29 mouse cellular contexts compared by ENCODE assay signal in the genomic region with DNA sequence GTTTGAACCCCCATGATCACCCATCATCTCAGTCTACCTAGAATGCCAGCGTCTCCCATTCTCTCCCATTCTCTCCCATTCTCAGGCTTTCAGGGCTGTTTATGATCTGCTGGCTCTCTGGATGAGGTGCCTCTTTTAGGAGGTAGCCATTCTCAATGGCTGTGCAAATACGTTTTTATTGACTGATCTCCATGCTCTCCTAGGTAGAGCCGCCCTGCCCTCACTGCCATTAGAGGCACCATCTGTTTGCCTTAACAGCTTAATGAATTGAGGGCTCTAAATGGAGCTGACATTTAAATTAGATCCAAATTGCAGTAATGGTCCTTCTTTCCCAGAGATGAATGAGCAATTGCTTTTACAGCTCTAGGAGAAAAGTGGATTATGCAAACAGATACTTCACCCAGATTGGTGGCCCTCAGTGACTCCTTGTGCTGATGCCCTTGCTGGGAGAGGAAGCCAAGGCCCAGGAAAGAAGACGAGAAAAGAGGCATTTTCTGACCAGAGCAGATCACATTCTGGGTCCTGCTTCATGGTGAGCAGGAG. TPM values are rescaled to one million over a fixed set of nuclear protein-coding genes. Genes with fewer than 3 reads are reported as not detected.
DNase-seq lines count a peak whose midpoint lies in the region; ATAC-seq and TF ChIP-seq lines count a peak whose summit lies in the region.
"Had no signal": no experiment of that assay in that cellular context is flagged by ENCODE, and none has a peak within 500 bp of the region (broad histone marks: within the 10 kb centered on the region; RNA-seq: fewer than 3 reads in every experiment).

No protein-coding gene starts in this region.

- no peaks in the 10 kb centered on the region for H3K27me3 ChIP-seq in forebrain, embryonic 13.5 days
- no peaks in the 10 kb centered on the region for H3K27me3 ChIP-seq in forebrain, postnatal 0 days (ENCODE audit: insufficient read depth, low read length)
- H3K27me3 ChIP-seq in midbrain, embryonic 13.5 days: no peaks in the 10 kb centered on the region
- H3K27me3 ChIP-seq in midbrain, embryonic 16.5 days (ENCODE audit: control insufficient read depth, insufficient read depth, low read depth, low read length): no peaks in the 10 kb centered on the region
- no peaks in the 10 kb centered on the region for H3K27me3 ChIP-seq in forebrain, embryonic 14.5 days (replicated peaks; ENCODE audit: control insufficient read depth, insufficient read depth, low read length)
- H3K27me3 ChIP-seq: hindbrain, embryonic 15.5 days had no signal

- H3K9me3 ChIP-seq in forebrain, embryonic 13.5 days (replicated peaks): no peaks in the 10 kb centered on the region
- H3K9me3 ChIP-seq in forebrain, postnatal 0 days (ENCODE audit: low read length): no peaks in the 10 kb centered on the region
- no peaks in the 10 kb centered on the region for H3K9me3 ChIP-seq in midbrain, embryonic 13.5 days
- H3K9me3 ChIP-seq in midbrain, embryonic 16.5 days (replicated peaks; ENCODE audit: control insufficient read depth, low read length, poor library complexity, severe bottlenecking): no peaks in the 10 kb centered on the region
- H3K9me3 ChIP-seq in forebrain, embryonic 14.5 days (replicated peaks; ENCODE audit: control insufficient read depth, low read length): no peaks in the 10 kb centered on the region
- H3K9me3 ChIP-seq: heart, embryonic 10.5 days; hindbrain, embryonic 15.5 days; limb, embryonic 10.5 days; neural tube, embryonic 12.5 days had no signal

- ATAC-seq in forebrain, embryonic 13.5 days: no peak
- no peak for ATAC-seq in forebrain, postnatal 0 days
- no peak for ATAC-seq in midbrain, embryonic 13.5 days
- ATAC-seq in midbrain, embryonic 16.5 days: no peak
- ATAC-seq in forebrain, embryonic 14.5 days: no peak

- no peak for TF ChIP-seq CTCF in forebrain, postnatal 0 days (IDR thresholded peaks at IDR 0.05; ENCODE audit: low read depth)

- peaks cover 16% of the 10 kb centered on the region for H3K4me1 ChIP-seq in forebrain, embryonic 13.5 days
- no peaks in the 10 kb centered on the region for H3K4me1 ChIP-seq in forebrain, postnatal 0 days (ENCODE audit: insufficient read depth)
- H3K4me1 ChIP-seq in midbrain, embryonic 13.5 days (replicated peaks): peaks cover 3% of the 10 kb centered on the region; the same call in 1 of the 2 replicates
- no peaks in the 10 kb centered on the region for H3K4me1 ChIP-seq in midbrain, embryonic 16.5 days (ENCODE audit: control insufficient read depth, insufficient read depth, low read length)
- H3K4me1 ChIP-seq in forebrain, embryonic 14.5 days (ENCODE audit: control insufficient read depth, insufficient read depth, low read length): 0 out of 2 replicates have a peak, but pooled peaks cover 2% of the 10 kb centered on the region

- 0 out of 2 replicates have a peak overlapping the region, but pooled peaks have one; percentile 25 for H3K27ac ChIP-seq in forebrain, embryonic 13.5 days
- H3K27ac ChIP-seq in forebrain, postnatal 0 days (ENCODE audit: low read depth, low read length): no peak overlapping the region
- H3K27ac ChIP-seq in midbrain, embryonic 13.5 days: 0 out of 2 replicates have a peak overlapping the region, but pooled peaks have one; percentile 10
- no peak overlapping the region for H3K27ac ChIP-seq in midbrain, embryonic 16.5 days (ENCODE audit: low read length)
- no peak overlapping the region for H3K27ac ChIP-seq in forebrain, embryonic 14.5 days (ENCODE audit: low read depth, low read length)
- H3K27ac ChIP-seq: heart, embryonic 10.5 days; hindbrain, embryonic 15.5 days; left cerebral cortex, adult 2 months; limb, embryonic 10.5 days; neural tube, embryonic 12.5 days had no signal

- H3K4me3 ChIP-seq in forebrain, embryonic 13.5 days: no peak overlapping the region
- H3K4me3 ChIP-seq in forebrain, postnatal 0 days (ENCODE audit: low read depth, low read length): no peak overlapping the region
- H3K4me3 ChIP-seq in midbrain, embryonic 13.5 days (replicated peaks): no peak overlapping the region
- H3K4me3 ChIP-seq in midbrain, embryonic 16.5 days (ENCODE audit: low read depth, low read length): no peak overlapping the region
- H3K4me3 ChIP-seq in forebrain, embryonic 14.5 days (ENCODE audit: low read depth, low read length): no peak overlapping the region
- H3K4me3 ChIP-seq: heart, embryonic 10.5 days; hindbrain, embryonic 15.5 days; left cerebral cortex, adult 2 months; limb, embryonic 10.5 days; neural tube, embryonic 12.5 days had no signal

- no peaks in the 10 kb centered on the region for H3K36me3 ChIP-seq in forebrain, embryonic 13.5 days (ENCODE audit: poor library complexity, severe bottlenecking)
- H3K36me3 ChIP-seq in forebrain, postnatal 0 days (ENCODE audit: insufficient read depth): no peaks in the 10 kb centered on the region
- no peaks in the 10 kb centered on the region for H3K36me3 ChIP-seq in midbrain, embryonic 13.5 days
- no peaks in the 10 kb centered on the region for H3K36me3 ChIP-seq in midbrain, embryonic 16.5 days (ENCODE audit: control insufficient read depth, insufficient read depth, low read length)
- no peaks in the 10 kb centered on the region for H3K36me3 ChIP-seq in forebrain, embryonic 14.5 days (ENCODE audit: control insufficient read depth, insufficient read depth, low read length)
- H3K36me3 ChIP-seq: heart, embryonic 10.5 days; hindbrain, embryonic 15.5 days; limb, embryonic 10.5 days; neural tube, embryonic 12.5 days had no signal

- intact Hi-C loops in left cerebral cortex, postnatal 25 days (cut with DNase I): no loop called here

- no peak overlapping the region for H3K4me2 ChIP-seq in forebrain, embryonic 13.5 days
- no peak overlapping the region for H3K4me2 ChIP-seq in forebrain, postnatal 0 days (ENCODE audit: low read depth)
- H3K4me2 ChIP-seq in midbrain, embryonic 13.5 days (replicated peaks): no peak overlapping the region
- H3K4me2 ChIP-seq in midbrain, embryonic 16.5 days (ENCODE audit: low read length): no peak overlapping the region
- H3K4me2 ChIP-seq in forebrain, embryonic 14.5 days (ENCODE audit: low read length): no peak overlapping the region
- H3K4me2 ChIP-seq: hindbrain, embryonic 15.5 days; neural tube, embryonic 12.5 days had no signal

- whole genome bisulfite sequencing in forebrain, embryonic 13.5 days: 63% methylated on average over 4 of the region's 4 CpGs
- WGBS in forebrain, postnatal 0 days: 48% methylated on average over 4 of the region's 4 CpGs
- 58% methylated on average over 4 of the region's 4 CpGs for WGBS in midbrain, embryonic 13.5 days
- 59% methylated on average over 4 of the region's 4 CpGs for whole genome bisulfite sequencing in midbrain, embryonic 16.5 days
- WGBS in forebrain, embryonic 14.5 days: 48% methylated on average over 4 of the region's 4 CpGs

- H3K9ac ChIP-seq in forebrain, embryonic 13.5 days: no peak overlapping the region
- H3K9ac ChIP-seq in forebrain, postnatal 0 days: no peak overlapping the region
- H3K9ac ChIP-seq in midbrain, embryonic 13.5 days (replicated peaks): no peak overlapping the region
- no peak overlapping the region for H3K9ac ChIP-seq in midbrain, embryonic 16.5 days (ENCODE audit: low read depth, low read length)
- H3K9ac ChIP-seq in forebrain, embryonic 14.5 days (ENCODE audit: low read length): no peak overlapping the region
- H3K9ac ChIP-seq: hindbrain, embryonic 15.5 days; neural tube, embryonic 12.5 days had no signal

- no peak for DNase-seq in forebrain, postnatal 0 days
- peak; percentile 44 for DNase-seq in forebrain, embryonic 14.5 days (ENCODE audit: low spot score)
- DNase-seq in retina, postnatal 1 day: peak; percentile 30
- no peak for DNase-seq in left cerebral cortex, postnatal 25 days (ENCODE audit: low spot score in 2 of 2)
- DNase-seq: adrenal gland, postnatal 36 days; cerebellum, adult 9-10 months; gastrocnemius, postnatal 36 days; kidney, adult 8-10 months; kidney, postnatal 25 days; lung, adult 18-20 months; lung, postnatal 14 days; right cerebral cortex, postnatal 25 days had no signal

RNA-seq across cellular contexts. Expression of a gene that starts 11.9 kb away (rescaled TPM):
- 151 and 159 TPM in 2 replicates for polyA plus RNA-seq in forebrain, embryonic 13.5 days (2015; fragmentation: Nextera tagmentation; extraction: Ambion mirVana)
- total RNA-seq in forebrain, postnatal 0 days (2014; rRNA removed): 35.1 and 35.9 TPM in 2 replicates
- polyA plus RNA-seq in forebrain, postnatal 0 days (2015; fragmentation: Nextera tagmentation; extraction: Ambion mirVana): 134 and 146 TPM in 2 replicates
- 146 TPM in 2 replicates for polyA plus RNA-seq in midbrain, embryonic 13.5 days (2015; fragmentation: Nextera tagmentation; extraction: Ambion mirVana)
- polyA plus RNA-seq in midbrain, embryonic 16.5 days (2015; fragmentation: Nextera tagmentation; extraction: Ambion mirVana): 143 and 154 TPM in 2 replicates
- 114 and 151 TPM in 2 replicates for polyA plus RNA-seq in forebrain, embryonic 14.5 days (2014; fragmentation: Nextera tagmentation; extraction: Ambion mirVana)
- 10 to 100 TPM; 94.1 to 99.6 TPM for total RNA-seq in left cerebral cortex, postnatal 25 days (2021)

RNA-seq across cellular contexts. Expression of a gene that starts 28.1 kb away (rescaled TPM):
- polyA plus RNA-seq in forebrain, embryonic 13.5 days (2015; fragmentation: Nextera tagmentation; extraction: Ambion mirVana): 1.1 and 1.7 TPM in 2 replicates
- total RNA-seq in forebrain, postnatal 0 days (2014; rRNA removed): 2.1 TPM in 2 replicates
- polyA plus RNA-seq in forebrain, postnatal 0 days (2015; fragmentation: Nextera tagmentation; extraction: Ambion mirVana): 0.84 and 1.4 TPM in 2 replicates
- polyA plus RNA-seq in midbrain, embryonic 13.5 days (2015; fragmentation: Nextera tagmentation; extraction: Ambion mirVana): 2.1 and 2.2 TPM in 2 replicates
- 3.2 and 3.3 TPM in 2 replicates for polyA plus RNA-seq in midbrain, embryonic 16.5 days (2015; fragmentation: Nextera tagmentation; extraction: Ambion mirVana)
- 2.0 and 2.1 TPM in 2 replicates for polyA plus RNA-seq in forebrain, embryonic 14.5 days (2014; fragmentation: Nextera tagmentation; extraction: Ambion mirVana)
- 1 to 10 TPM; 5.5 to 7.6 TPM for total RNA-seq in left cerebral cortex, postnatal 25 days (2021)
- total RNA-seq: megakaryocyte, adult 5-6 weeks; MEL had no signal

RNA-seq across cellular contexts. Expression of a gene that starts 30.8 kb away (rescaled TPM):
- polyA plus RNA-seq in forebrain, embryonic 13.5 days (2015; fragmentation: Nextera tagmentation; extraction: Ambion mirVana): 2.9 TPM in 2 replicates
- total RNA-seq in forebrain, postnatal 0 days (2014; rRNA removed): 4.3 and 5.2 TPM in 2 replicates
- polyA plus RNA-seq in forebrain, postnatal 0 days (2015; fragmentation: Nextera tagmentation; extraction: Ambion mirVana): 3.6 and 4.7 TPM in 2 replicates
- 2.8 and 5.0 TPM in 2 replicates for polyA plus RNA-seq in midbrain, embryonic 13.5 days (2015; fragmentation: Nextera tagmentation; extraction: Ambion mirVana)
- 5.1 and 6.8 TPM in 2 replicates for polyA plus RNA-seq in midbrain, embryonic 16.5 days (2015; fragmentation: Nextera tagmentation; extraction: Ambion mirVana)
- 2.7 and 3.0 TPM in 2 replicates for polyA plus RNA-seq in forebrain, embryonic 14.5 days (2014; fragmentation: Nextera tagmentation; extraction: Ambion mirVana)
- total RNA-seq in left cerebral cortex, postnatal 25 days (2021): 1 to 10 TPM; 5.2 to 6.9 TPM
- total RNA-seq: liver, adult 2 months; megakaryocyte, adult 5-6 weeks; MEL; monocyte, adult 5-6 weeks had no signal
- polyA plus RNA-seq: liver, adult 2 months; spleen, adult 2 months had no signal

RNA-seq across cellular contexts. Expression of a gene that starts 46.1 kb away (rescaled TPM):
- not detected in 2 replicates for polyA plus RNA-seq in forebrain, embryonic 13.5 days (2015; fragmentation: Nextera tagmentation; extraction: Ambion mirVana)
- total RNA-seq in forebrain, postnatal 0 days (2014; rRNA removed): not detected in 2 replicates
- not detected in 2 replicates for polyA plus RNA-seq in forebrain, postnatal 0 days (2015; fragmentation: Nextera tagmentation; extraction: Ambion mirVana)
- not detected in 2 replicates for polyA plus RNA-seq in midbrain, embryonic 13.5 days (2015; fragmentation: Nextera tagmentation; extraction: Ambion mirVana)
- not detected in 2 replicates for polyA plus RNA-seq in midbrain, embryonic 16.5 days (2015; fragmentation: Nextera tagmentation; extraction: Ambion mirVana)
- not detected in 2 replicates for polyA plus RNA-seq in forebrain, embryonic 14.5 days (2014; fragmentation: Nextera tagmentation; extraction: Ambion mirVana)
- total RNA-seq in left cerebral cortex, postnatal 25 days (2021): not detected
- total RNA-seq: CH12.LX; gastrocnemius, postnatal 36 days; layer of hippocampus, adult 8-10 months; left cerebral cortex, adult 2 months; MEL; monocyte, adult 5-6 weeks had no signal
- polyA plus RNA-seq: heart, embryonic 10.5 days; heart, postnatal 0 days; hindbrain, embryonic 15.5 days; limb, embryonic 10.5 days; neural tube, embryonic 12.5 days; stomach, embryonic 14.5 days had no signal

Comparison
In these comparisons a context has a peak if more than half of its experiments do, and no peak if none do; other contexts are left out.
1. H3K27ac ChIP-seq: peak in forebrain, embryonic 13.5 days (single experiment) and midbrain, embryonic 13.5 days (single experiment); none in forebrain, postnatal 0 days (single experiment), midbrain, embryonic 16.5 days (single experiment) and forebrain, embryonic 14.5 days (single experiment).
2. DNase-seq: peak in forebrain, embryonic 14.5 days (single experiment) and retina, postnatal 1 day (single experiment); none in forebrain, postnatal 0 days (single experiment) and left cerebral cortex, postnatal 25 days (0 of 2).